Mouse (Mus musculus) ES-E14 (cell line): ENCODE data around the gene Slx4ip.

Experiments
- CHD2 ChIP-seq: IDR thresholded peaks from 2 replicates; pipeline ENCODE4 v1.6.1; 2014; ENCODE audit warnings: mild to moderate bottlenecking, low read depth, low read length, inconsistent platforms
- HCFC1 ChIP-seq: IDR thresholded peaks from 2 replicates; pipeline ENCODE4 v1.6.1; 2012; ENCODE audit warnings: low read length, inconsistent platforms, borderline replicate concordance; ENCODE audit not compliant: insufficient read depth
- MAFK ChIP-seq: IDR thresholded peaks from 2 replicates; pipeline ENCODE4 v1.6.1; 2014; ENCODE audit warnings: mild to moderate bottlenecking, low read depth, low read length, inconsistent platforms; ENCODE audit not compliant: insufficient read depth
- ZC3H11A ChIP-seq: IDR thresholded peaks from 2 replicates; pipeline ENCODE4 v1.6.1; 2012; ENCODE audit warnings: low read depth, mild to moderate bottlenecking, inconsistent platforms, low read length, borderline replicate concordance

GRCm38 (mm10) chr2:137086621-137087395 lies 195.8 kb downstream of the Slx4ip start:
- TF ChIP-seq ZC3H11A (no peak), CHD2 (no peak), HCFC1 (no peak), MAFK (no peak)
